Mouse (Mus musculus) heart, adult 18-20 months (tissue): ENCODE measurements at regions not wholly inside any gene's neighbourhood (a gene's known extent, or its start where the extent isn't known, plus 50 kb on each side); places are given as distances from the start of the nearest gene placed in this dataset.
A peak's percentile ranks its signal among the peaks of the same experiment; 100 is the strongest.

Experiments
- DNase-seq, 2 experiments: peaks; one replicate each; pipeline ENCODE4 v3.0.0; 2021 to 2022; ENCODE audit warnings: mixed read lengths in 1 of 2

- peak; percentile 17 to 52 for DNase-seq
Measured at GRCm38 (mm10) chr10:37447333-37448204, 308.8 kb upstream of the Marcks start.

DNA sequence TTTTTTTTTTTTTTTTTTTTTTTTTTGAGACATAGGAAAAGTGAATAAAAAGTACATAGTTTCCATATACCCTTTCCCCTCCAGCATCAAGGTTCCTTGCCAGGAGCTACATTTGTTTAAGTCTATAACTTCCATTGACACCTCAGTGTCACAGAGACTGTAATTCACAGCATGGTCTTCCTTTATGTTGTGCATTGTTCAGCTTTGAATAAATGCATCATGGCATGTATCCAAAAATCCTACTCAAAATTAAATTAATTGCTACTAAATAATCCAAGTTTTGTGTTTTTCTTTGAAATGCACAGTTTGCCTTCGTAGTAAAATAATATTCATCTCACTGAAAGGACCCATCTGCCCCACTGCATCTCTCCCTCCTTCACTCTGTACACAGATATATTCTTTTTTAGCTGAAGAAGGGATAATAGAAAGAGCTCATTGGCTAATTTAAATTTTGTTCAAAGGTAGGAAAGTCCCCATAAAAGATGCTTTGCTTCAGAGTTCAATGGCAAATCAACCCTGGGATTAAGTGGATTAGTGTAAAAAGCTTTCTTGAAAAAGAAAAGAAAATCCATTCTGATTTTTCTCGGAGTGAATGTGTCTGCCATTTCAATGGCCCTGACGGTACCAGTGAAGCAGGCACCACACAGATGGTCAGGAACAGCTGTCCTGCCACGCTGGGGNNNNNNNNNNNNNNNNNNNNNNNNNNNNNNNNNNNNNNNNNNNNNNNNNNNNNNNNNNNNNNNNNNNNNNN is 301.3 kb upstream of the Marcks start:
- DNase-seq = no peak

GRCm38 (mm10) chr10:37438312-37438711 is 299.6 kb upstream of the Marcks start:
- no peak for DNase-seq

DNA sequence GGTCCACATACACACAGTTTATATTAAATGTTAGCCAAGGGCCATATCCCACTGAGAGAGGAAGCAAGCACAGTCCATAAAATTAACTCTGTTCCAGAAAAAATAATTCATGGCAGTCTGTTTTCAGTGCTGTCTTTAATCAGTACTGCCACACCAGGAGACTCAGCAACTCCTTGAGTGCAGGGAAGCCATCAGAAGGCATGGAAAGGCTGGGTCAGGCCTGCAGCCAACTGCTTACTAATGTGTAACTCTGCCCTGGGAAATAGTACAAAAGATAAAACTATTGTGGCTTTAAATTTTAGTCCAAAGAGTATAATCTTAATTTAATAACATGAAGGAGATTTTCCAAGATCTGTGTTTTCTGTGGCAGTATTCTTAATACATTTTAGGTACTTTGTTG is 298.1 kb upstream of the Marcks start:
- DNase-seq = peak in 1 of 2 experiments; percentile 8

DNA sequence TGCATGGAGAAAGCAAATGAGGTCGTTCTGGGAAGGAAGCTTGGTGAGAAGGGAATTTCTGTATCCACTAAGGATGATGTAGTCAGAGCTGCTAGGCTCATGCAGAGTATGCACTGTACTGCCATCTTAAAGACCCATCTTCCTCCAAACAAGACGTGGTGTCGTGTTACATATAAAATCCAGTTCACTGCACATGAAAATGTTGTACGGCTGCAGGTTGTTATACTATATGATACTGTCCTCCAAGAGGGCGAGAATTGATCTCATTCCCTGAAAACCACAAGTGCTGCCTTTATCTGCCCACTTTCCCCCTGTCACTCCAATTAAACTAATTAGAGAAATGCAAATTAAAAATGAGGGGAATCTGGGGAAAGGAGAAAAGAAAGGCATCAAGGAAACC is 295.5 kb upstream of the Marcks start:
- no peak for DNase-seq

- no peak for DNase-seq
Measured at GRCm38 (mm10) chr10:37423047-37423446, 284.3 kb upstream of the Marcks start.

DNA sequence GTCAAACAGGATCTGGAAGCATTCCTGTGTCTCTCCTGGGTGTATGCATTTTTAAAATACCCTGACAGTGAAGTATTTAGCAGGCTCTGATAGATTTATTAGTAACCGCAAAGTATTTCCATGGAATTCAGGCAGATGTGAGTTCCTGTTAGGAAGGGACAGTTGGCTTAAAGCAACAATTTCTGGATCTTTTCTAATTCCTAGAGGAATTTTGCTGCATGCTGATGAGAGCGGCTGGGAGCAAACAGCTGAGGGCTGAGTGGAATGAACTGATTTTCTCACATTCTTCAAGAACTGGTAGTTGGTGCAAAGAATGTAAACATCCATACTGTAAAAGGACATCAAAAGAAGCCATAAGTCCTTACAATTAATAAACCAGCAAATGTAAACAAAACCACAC is 283.9 kb upstream of the Marcks start:
- peak; percentile 18 to 51 for DNase-seq

DNA sequence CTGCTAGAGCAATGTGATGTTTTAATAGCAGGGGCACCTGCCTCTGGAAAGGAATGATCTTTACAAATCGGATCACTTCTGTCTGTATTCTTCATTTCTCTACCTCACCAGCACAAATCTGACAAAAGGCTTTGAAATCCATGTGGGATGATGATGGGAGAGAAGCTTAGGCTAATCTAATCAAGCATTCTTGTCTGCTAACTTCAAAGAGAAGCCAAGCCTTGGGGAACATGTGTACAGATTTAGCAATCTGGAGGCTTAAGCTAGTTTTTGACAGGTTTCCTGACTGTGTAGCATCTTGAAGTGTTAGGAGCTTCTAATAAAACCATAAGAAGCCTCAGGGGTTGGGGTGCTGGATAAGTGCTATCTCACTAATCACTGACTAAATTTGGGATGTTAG is 277.6 kb upstream of the Marcks start:
- no peak for DNase-seq

GRCm38 (mm10) chr10:37412401-37412800 is 273.7 kb upstream of the Marcks start:
- DNase-seq = no peak

DNA sequence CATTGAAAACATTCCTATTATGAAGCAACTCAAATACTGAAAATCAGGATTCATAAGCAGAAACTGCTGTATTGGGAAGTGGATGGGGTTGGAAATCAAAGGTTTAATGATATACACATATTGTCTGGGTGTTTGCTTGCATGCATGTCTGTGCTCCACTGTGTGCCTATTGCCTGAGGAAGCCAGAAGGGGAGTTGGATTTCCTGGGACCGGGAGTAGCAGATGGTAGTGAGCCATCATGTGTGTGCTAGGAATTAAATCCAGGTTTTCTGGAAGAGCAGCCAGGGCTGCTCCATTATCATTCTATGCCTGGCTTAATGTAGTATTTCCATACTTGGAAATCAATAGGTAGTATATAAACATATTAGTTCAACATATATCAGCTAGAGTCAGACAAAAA is 271.0 kb upstream of the Marcks start:
- no peak for DNase-seq

GRCm38 (mm10) chr10:37407487-37407886 is 268.8 kb upstream of the Marcks start:
- DNase-seq = no peak

DNA sequence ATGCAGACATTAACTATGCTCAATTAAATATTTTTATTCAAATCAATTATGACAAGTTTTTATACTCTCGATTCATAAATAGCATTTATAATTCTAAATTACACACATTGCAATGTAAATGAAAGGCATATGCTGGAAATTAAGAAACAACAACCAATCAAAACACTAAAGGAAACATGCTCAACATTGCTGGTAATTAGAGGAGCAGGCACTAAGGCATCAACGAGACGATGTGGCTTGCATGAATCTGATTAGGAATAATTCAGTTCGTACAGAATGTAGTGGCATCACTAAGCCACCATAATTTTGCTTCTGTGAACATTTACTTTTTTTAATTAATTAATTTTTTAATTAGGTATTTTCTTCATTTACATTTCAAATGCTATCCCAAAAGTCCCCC is 266.2 kb upstream of the Marcks start:
- no peak for DNase-seq

- DNase-seq = no peak
Measured at GRCm38 (mm10) chr10:37404407-37404806, 265.7 kb upstream of the Marcks start.

GRCm38 (mm10) chr10:37402376-37402775 is 263.7 kb upstream of the Marcks start:
- no peak for DNase-seq

DNA sequence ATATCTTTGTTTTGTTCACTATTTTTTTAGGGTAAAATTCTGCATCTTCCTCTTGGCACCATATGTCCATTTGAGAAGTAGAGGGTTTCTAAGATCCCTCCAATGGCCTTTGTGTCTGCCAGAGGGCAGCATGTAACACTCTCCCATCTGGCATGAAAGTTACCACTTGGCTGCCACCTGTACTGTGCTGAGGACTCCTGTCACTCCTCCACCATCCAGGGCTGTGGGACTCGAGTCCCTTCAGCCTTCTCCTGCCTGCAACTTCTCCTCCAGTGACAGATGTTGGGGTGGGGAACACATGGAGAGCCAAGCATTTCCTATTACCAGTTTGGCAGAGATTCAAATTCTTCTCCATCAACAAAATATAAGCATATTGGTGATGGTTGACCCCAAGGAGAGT is 262.3 kb upstream of the Marcks start:
- DNase-seq = no peak

- DNase-seq = peak; percentile 18 to 25
Measured at GRCm38 (mm10) chr10:37400379-37400778, 261.7 kb upstream of the Marcks start.

DNA sequence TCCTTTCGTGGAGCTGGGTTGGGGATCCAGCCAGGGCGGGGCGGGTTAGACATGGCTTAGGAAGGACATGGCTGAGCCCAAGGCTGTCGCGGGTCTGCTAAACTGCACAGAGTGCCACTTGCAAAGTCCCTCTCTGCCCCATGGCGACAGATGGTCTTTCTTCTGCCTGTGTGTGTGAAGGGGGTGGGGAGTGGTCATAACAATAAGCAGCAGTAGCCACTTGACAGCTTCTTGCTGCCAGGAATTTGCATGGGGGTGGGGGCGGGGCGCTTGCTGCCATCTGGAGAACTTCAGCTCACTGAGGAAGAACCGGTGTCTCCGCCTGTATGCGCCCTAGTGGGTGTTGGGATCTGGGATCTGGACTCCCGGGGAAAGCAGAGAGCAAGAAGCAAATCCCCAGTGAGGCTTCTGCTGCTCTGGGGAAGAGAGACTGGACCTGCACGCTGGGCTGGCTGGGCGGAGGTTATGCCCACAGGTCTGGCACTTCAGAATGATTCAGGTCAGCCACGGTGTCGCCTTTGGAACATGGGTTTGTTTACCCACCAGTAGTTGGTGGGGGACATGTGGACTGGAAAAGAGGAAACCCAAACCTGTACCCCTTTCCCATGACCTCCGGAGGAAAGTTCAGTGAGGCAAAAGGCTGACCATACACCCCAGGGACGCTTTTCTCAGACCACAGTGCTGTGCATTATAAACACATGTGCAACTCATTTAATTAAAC is 258.7 kb upstream of the Marcks start:
- DNase-seq = peak; percentile 66 to 67

- no peak for DNase-seq
Measured at GRCm38 (mm10) chr10:37390011-37390410, 251.3 kb upstream of the Marcks start.

GRCm38 (mm10) chr10:37386216-37386615 is 247.5 kb upstream of the Marcks start:
- DNase-seq = no peak

DNA sequence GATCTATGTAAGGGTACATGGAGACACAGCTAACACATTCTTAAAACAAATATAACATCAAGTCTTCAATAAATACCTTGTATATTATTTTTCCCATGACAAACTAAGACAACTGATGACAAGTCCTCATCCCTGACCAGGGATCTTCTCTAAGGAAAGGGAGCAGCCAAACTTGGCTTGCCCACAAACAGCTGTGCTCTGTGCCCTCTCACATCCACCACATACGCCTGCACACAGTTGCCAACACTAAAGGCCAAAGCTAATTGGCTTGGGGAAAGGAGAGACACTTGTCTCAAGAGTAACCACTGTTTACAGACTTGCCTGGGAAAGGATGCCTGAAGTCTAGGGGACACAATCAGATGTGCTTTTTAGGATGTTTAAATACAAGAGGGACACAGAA is 241.3 kb upstream of the Marcks start:
- DNase-seq = no peak

DNA sequence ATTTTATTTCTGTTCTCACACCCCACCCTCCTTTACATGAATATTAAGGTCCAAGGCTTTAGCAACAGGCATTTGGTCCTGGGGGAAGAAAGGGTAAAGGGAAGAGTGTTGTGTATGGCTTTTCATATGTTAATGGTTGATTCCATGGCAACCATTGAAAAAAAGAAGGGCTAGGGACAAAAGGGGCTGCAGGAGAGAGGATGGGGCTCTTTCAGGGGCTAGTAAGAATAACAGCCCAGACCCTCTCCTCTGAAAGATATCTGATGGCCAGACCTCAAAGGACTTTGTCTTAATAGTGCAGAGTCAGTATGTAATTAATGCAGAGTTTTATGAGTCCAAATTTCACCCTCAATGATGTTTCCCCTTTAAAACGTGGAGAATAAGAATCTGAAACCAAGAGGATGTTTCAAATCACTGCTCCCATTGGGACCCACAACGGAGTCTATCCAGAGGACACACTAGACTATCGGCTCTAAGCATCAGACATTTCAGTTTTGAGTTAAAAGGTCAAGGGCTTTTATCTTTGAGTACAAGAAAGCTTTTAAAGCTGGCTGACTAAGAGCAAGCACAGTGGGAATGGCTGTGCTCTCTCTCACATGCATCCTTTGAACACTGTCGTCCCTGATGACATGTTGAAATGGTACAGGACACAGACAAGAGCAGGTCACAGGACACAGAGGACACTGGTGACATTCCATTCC is 239.4 kb upstream of the Marcks start:
- no peak for DNase-seq
